Mouse (Mus musculus) small intestine, adult 2 months (tissue): ENCODE data around the gene Sarnp.

ENCODE experiments used
- CTCF ChIP-seq: fragments of 200-500 bp; IDR thresholded peaks from 2 replicates; pipeline ENCODE4 v1.5.1; 2012; ENCODE audit warnings: low read depth, mild to moderate bottlenecking, control low read depth, inconsistent platforms, low read length, moderate library complexity, mixed read lengths; ENCODE audit not compliant: insufficient replicate concordance, insufficient read length; ENCODE audit errors: extremely low read depth
- POLR2A ChIP-seq: fragments of 200-500 bp; IDR thresholded peaks from 2 replicates; pipeline ENCODE4 v1.6.1; 2012; ENCODE audit warnings: low read depth, mild to moderate bottlenecking, control low read depth, inconsistent platforms, low read length, moderate library complexity

GRCm38 (mm10) chr10:128798676-128799075 is 18.5 kb upstream of the Sarnp start:
- no peak for TF ChIP-seq POLR2A
- TF ChIP-seq CTCF: no peak
